Mouse (Mus musculus) kidney, embryonic 16.5 days (tissue): Measurements from ENCODE around the gene Smad9. TPM values are rescaled to one million over a fixed set of nuclear protein-coding genes. Genes with fewer than 3 reads are reported as not detected.

Experiments
- ATAC-seq: fragments of 200-750 bp; cut with Nextera tagmentation; 2 replicates; pipeline ENCODE4 v1.8.0; 2017; ENCODE audit warnings: moderate TSS enrichment; ENCODE audit not compliant: low FRiP score, low TSS enrichment
- H3K27ac ChIP-seq: fragments of 300-500 bp; sonication (generic); 2 replicates; pipeline ENCODE4 v1.5.1; 2014; ENCODE audit warnings: low read length
- H3K27me3 ChIP-seq: fragments of 300-500 bp; sonication (generic); 2 replicates; pipeline ENCODE4 v1.6.1; 2014; ENCODE audit warnings: low read length, control low read depth, mixed read lengths; ENCODE audit not compliant: insufficient read depth
- H3K36me3 ChIP-seq: fragments of 300-500 bp; sonication (generic); 2 replicates; pipeline ENCODE4 v1.6.1; 2014; ENCODE audit warnings: low read length, control low read depth, mixed read lengths; ENCODE audit not compliant: insufficient read depth
- H3K4me1 ChIP-seq: fragments of 300-500 bp; sonication (generic); 2 replicates; pipeline ENCODE4 v1.6.1; 2014; ENCODE audit warnings: low read length, control low read depth, mixed read lengths; ENCODE audit not compliant: insufficient read depth
- H3K4me2 ChIP-seq: fragments of 300-500 bp; sonication (generic); replicated peaks from 2 replicates; pipeline ENCODE4 v1.6.1; 2014; ENCODE audit warnings: low read depth, low read length
- H3K4me3 ChIP-seq: fragments of 300-500 bp; sonication (generic); 2 replicates; pipeline ENCODE4 v1.5.1; 2014; ENCODE audit warnings: mild to moderate bottlenecking, low read length
- H3K9ac ChIP-seq: fragments of 300-500 bp; sonication (generic); replicated peaks from 2 replicates; pipeline ENCODE4 v1.6.1; 2014; ENCODE audit warnings: low read length
- H3K9me3 ChIP-seq: fragments of 300-500 bp; sonication (generic); 2 replicates; pipeline ENCODE4 v1.6.1; 2016; ENCODE audit warnings: low read length, control low read depth
- WGBS: fragments of 180-500 bp; shearing (Covaris S2); extraction: QIAGEN DNeasy Blood & Tissue Kit; methylation state at CpG from one replicate; pipeline ENCODE4 v1.1.7; 2014; 5-methylcytosine and 5-hydroxymethylcytosine counted together
- polyA plus RNA-seq: library from polyadenylated mRNA; unstranded; fragments of >200 nt; fragmentation: Nextera tagmentation; extraction: Ambion mirVana; gene quantifications from 2 replicates; pipeline ENCODE4 v1.2.1, GENCODE M21; 2015

Gene Smad9
- polyA plus RNA-seq, 1 experiment from 2014 or later: 1.4 TPM

DNA sequence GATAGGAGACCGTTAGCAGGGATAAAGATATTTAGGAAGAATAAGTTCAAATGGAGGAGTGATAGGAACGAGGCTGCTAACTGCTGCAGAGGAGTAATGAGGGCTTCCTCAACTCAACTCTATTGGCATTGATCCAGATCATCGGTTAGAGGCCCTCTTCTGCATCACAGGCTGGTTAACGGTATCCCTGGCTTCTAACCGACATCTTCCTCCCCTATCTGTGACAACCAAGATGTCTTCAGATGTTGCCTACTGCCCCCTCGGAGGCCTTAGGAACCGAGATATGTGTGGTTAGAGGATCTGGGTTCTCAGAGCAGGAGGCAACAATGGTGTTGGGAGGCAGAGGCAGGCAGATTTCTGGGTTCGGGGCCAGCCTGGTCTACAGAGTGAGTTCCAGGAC is 13.2 kb downstream of the Smad9 start:
- no peak overlapping the region for H3K4me3 ChIP-seq
- no peak for ATAC-seq
- no peak overlapping the region for H3K4me2 ChIP-seq
- H3K9ac ChIP-seq: no peak overlapping the region
- no peaks in the 10 kb centered on the region for H3K36me3 ChIP-seq
- WGBS: 89% methylated on average over 8 of the region's 8 CpGs
- H3K4me1 ChIP-seq: 0 out of 2 replicates have a peak, but pooled peaks cover 3% of the 10 kb centered on the region
- H3K9me3 ChIP-seq: peaks cover 6% of the 10 kb centered on the region
- no peak overlapping the region for H3K27ac ChIP-seq
- H3K27me3 ChIP-seq: no peaks in the 10 kb centered on the region

- Histone ChIP-seq H3K9ac (no peak overlapping the region), H3K4me2 (no peak overlapping the region), H3K27ac (no peak overlapping the region), H3K4me1 (no peaks in the 10 kb centered on the region), H3K36me3 (no peaks in the 10 kb centered on the region), H3K4me3 (no peak overlapping the region), H3K27me3 (no peaks in the 10 kb centered on the region), H3K9me3 (peaks cover 7% of the 10 kb centered on the region)
- no peak for ATAC-seq
- WGBS: 74% methylated on average over 17 of the region's 17 CpGs
These were observed 14.2 kb downstream of the Smad9 start for GRCm38 (mm10) chr3:54769349-54770275.

DNA sequence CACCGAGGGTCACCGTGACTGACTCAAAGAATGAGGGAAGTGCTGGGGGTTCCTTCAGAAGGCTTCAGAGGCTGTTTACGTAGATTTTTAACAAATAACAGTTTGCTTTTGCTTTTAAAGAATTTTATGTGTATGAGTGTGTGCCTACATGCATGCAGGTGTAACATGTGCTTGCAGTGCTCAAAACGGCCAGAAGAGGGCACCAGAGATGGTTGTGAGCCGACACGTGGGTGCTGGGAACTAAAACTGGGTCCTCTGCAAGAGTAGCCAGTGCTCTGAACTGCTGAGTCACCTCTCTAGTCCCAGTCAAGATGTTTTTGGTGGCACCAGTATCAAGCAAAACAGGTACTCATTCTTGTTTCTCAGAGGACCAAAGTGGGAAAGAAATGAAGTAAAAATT is 18.2 kb downstream of the Smad9 start:
- 88% methylated on average over 6 of the region's 6 CpGs for WGBS
- ATAC-seq: no peak
- peaks cover 7% of the 10 kb centered on the region for H3K9me3 ChIP-seq
- no peaks in the 10 kb centered on the region for H3K27me3 ChIP-seq
- no peak overlapping the region for H3K4me2 ChIP-seq
- no peak overlapping the region for H3K9ac ChIP-seq
- no peaks in the 10 kb centered on the region for H3K36me3 ChIP-seq
- H3K4me1 ChIP-seq: 0 out of 2 replicates have a peak, but pooled peaks cover 5% of the 10 kb centered on the region
- no peak overlapping the region for H3K27ac ChIP-seq
- no peak overlapping the region for H3K4me3 ChIP-seq

DNA sequence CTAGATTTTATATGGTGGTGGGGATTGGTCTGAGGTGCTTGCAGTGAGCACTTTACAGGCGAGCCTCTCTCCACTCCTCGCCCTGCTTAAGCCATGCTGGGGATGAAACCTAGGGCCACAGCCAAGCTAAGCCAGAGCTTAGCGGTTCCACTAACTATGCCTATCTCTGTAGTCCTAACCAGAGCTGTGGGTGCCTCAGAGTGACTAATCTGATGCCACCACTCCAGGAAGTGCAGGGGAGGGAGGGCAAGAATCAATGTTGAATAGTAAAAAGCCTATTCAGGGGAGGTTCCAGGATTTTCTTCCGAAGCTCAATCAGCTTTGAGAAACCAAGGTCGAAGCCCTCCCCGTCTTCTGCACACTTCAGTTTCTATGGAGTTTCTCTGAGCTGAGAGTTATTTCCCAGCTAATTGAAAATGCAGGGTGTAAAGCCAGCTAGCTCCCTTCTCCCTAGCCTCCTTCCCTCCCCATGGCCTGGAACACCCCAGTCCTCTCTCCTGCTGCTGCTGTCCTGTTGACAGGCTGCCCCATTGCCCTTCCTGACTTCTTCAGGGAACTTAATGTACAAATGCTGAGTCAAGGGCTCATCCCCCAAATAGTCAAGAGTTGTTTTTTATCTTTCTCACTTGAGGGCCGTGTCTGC is 20.7 kb downstream of the Smad9 start:
- Histone ChIP-seq H3K36me3 (no peaks in the 10 kb centered on the region), H3K4me3 (no peak overlapping the region)
- WGBS: 69% methylated on average over 7 of the region's 7 CpGs

GRCm38 (mm10) chr3:54790601-54791000 is 35.2 kb downstream of the Smad9 start:
- Histone ChIP-seq H3K4me3 (no peak overlapping the region), H3K27me3 (no peaks in the 10 kb centered on the region), H3K4me1 (no peaks in the 10 kb centered on the region), H3K36me3 (peaks cover 22% of the 10 kb centered on the region), H3K9ac (no peak overlapping the region), H3K4me2 (no peak overlapping the region), H3K27ac (no peak overlapping the region), H3K9me3 (peaks cover 14% of the 10 kb centered on the region)
- no peak for ATAC-seq
- WGBS: 70% methylated on average over 2 of the region's 2 CpGs

More for the DNA sequence above, 20.7 kb downstream of the Smad9 start:
- no peak overlapping the region for H3K27ac ChIP-seq
- H3K9ac ChIP-seq: no peak overlapping the region
- H3K27me3 ChIP-seq: no peaks in the 10 kb centered on the region
- H3K4me1 ChIP-seq: 0 out of 2 replicates have a peak, but pooled peaks cover 5% of the 10 kb centered on the region
- peaks cover 7% of the 10 kb centered on the region for H3K9me3 ChIP-seq
- no peak; the same call in 1 of the 2 replicates for ATAC-seq
- H3K4me2 ChIP-seq: no peak overlapping the region

DNA sequence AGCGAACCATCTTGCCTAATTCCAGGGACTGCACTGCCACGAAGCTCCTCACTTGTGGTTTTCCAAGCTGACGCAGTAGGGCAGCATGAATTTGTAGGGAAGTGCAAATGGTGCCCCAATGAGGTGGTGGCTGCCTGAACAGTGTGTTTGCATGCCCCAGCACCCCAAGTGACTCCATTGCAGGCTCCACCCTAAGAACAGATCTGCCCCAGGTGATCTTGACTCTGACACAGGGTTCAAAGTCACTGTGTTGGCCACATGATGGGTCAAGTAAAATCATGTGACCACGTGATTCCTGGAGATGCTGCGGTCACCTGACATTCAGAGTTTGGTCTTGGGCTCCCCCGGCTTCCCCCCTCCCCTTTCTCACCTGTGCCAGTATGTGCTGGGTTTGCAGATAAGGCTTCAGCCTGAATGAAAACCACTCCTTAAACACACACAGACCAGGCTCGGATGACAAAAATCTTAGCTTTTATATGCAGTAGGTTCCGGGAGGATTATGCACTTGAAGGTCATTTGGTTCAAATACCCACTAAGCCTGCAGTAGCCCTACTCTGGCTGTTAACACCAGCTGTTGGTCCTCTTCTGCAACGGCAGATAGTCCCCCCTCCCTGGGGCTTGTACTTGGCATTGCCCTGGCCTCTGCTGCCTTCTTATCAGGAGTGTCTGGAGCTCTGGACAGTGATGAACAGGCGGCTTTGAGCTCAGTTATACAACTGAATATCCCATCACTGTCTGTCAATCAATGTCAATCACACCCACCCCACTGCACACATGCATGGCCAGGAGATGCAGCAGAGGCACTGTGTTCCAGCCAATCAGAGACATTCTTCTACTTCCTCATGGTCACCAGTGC is 36.7 kb downstream of the Smad9 start:
- no peak for ATAC-seq
- no peak overlapping the region for H3K4me3 ChIP-seq
- H3K9me3 ChIP-seq: peaks cover 14% of the 10 kb centered on the region
- WGBS: 77% methylated on average over 10 of the region's 10 CpGs
- no peaks in the 10 kb centered on the region for H3K27me3 ChIP-seq
- no peak overlapping the region for H3K9ac ChIP-seq
- H3K4me1 ChIP-seq: no peaks in the 10 kb centered on the region
- no peak overlapping the region for H3K4me2 ChIP-seq
- H3K27ac ChIP-seq: no peak overlapping the region
- peaks cover 22% of the 10 kb centered on the region for H3K36me3 ChIP-seq

DNA sequence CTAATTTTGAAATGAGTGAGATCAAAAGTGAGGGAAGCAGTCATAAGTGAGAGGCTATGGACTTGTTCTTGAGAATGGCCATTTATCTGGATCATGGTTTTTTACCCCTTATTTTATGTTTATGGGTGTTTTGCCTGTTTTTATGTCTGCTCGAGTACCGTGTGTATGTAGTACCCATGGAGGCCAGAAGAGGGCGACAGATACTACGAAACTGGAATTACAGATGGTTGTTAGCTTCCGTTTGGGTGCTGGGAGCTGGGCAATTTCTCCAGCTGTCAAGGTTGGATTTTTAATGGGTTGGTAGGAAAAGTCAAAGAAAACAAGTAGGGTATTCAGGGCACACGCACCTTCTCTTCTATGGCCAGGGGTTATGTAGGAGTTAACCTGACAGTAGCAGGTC is 38.4 kb downstream of the Smad9 start:
- no peak overlapping the region for H3K9ac ChIP-seq
- 84% methylated on average over 6 of the region's 6 CpGs for WGBS
- H3K9me3 ChIP-seq: peaks cover 14% of the 10 kb centered on the region
- H3K4me2 ChIP-seq: no peak overlapping the region
- no peak overlapping the region for H3K4me3 ChIP-seq
- no peak for ATAC-seq
- H3K27ac ChIP-seq: no peak overlapping the region
- peaks cover 22% of the 10 kb centered on the region for H3K36me3 ChIP-seq
- H3K4me1 ChIP-seq: no peaks in the 10 kb centered on the region
- H3K27me3 ChIP-seq: no peaks in the 10 kb centered on the region

DNA sequence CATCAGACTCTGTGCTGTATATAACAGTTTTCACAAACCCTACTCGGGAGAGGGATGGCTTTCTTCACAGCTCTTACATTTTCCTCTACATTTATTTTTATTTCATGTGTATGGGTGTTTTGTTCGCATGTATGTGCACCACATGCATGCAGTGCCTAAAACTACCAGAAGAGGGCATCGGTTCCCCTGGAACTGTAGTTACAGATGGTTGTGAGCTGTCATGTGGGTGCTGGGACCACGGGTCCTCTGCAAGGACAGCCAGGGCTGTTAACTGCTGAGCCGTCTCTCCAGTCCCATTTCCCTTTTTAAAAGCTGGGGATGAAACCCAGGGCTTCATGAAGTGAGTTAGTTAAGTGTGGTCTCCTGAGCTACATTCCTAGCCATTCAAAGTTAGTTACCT is 40.0 kb downstream of the Smad9 start:
- no peak overlapping the region for H3K4me3 ChIP-seq
- 93% methylated on average over 5 of the region's 5 CpGs for WGBS
- H3K4me1 ChIP-seq: no peaks in the 10 kb centered on the region
- H3K36me3 ChIP-seq: peaks cover 16% of the 10 kb centered on the region
- no peak overlapping the region for H3K9ac ChIP-seq
- ATAC-seq: no peak
- no peaks in the 10 kb centered on the region for H3K27me3 ChIP-seq
- no peak overlapping the region for H3K4me2 ChIP-seq
- no peak overlapping the region for H3K27ac ChIP-seq
- peaks cover 14% of the 10 kb centered on the region for H3K9me3 ChIP-seq

GRCm38 (mm10) chr3:54795806-54796205 is 40.4 kb downstream of the Smad9 start:
- H3K27ac ChIP-seq: no peak overlapping the region
- no peak overlapping the region for H3K4me2 ChIP-seq
- H3K4me1 ChIP-seq: no peaks in the 10 kb centered on the region
- 97% methylated on average over 1 of the region's 1 CpGs for WGBS
- no peak overlapping the region for H3K9ac ChIP-seq
- peaks cover 14% of the 10 kb centered on the region for H3K9me3 ChIP-seq
- peaks cover 16% of the 10 kb centered on the region for H3K36me3 ChIP-seq
- H3K27me3 ChIP-seq: no peaks in the 10 kb centered on the region
- no peak overlapping the region for H3K4me3 ChIP-seq
- no peak for ATAC-seq
